Mouse (Mus musculus): Measurements from ENCODE around the gene Usp36.

Usp36 gene

DNA sequence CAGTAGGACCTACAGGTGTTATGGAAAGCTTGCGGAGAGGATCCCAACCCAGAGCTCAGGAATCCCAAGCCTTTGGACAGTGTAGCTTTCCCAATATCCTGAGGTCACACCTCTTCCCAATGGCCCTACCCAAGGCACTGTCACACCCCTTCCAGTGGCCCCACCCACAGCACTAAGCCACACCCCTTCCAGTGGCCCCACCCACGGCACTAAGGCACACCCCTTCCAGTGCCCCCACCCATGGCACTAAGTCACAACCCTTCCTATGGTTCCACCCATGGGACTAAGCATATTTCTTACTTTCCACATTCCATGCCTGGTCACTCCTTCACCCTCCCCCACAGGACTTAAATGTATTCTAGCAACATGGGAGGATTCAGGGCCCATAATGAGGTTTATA is 8.8 kb upstream of the Usp36 start:
- no peak for DNase-seq (ENCODE audit: low spot score)

DNA sequence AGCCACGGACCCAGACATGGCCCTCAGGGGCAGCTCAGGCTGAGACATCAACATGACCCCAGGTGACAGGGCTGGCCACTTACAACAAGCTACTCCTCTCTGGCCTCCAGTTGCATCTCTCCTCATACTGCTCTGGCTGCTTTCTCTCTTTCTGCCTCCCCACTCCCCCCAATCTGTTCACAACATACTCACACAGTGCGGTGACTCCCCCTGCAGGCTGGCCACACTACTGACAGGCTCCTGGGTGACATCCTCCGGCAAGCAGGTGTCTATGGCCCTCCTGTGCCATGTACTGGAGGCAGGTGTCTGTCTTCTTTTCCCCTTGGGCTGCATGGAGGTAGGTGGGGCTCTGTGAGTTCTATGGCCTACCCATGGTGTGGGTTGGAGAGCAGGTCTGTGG is 7.9 kb upstream of the Usp36 start:
- no peak for DNase-seq (ENCODE audit: low spot score)

DNA sequence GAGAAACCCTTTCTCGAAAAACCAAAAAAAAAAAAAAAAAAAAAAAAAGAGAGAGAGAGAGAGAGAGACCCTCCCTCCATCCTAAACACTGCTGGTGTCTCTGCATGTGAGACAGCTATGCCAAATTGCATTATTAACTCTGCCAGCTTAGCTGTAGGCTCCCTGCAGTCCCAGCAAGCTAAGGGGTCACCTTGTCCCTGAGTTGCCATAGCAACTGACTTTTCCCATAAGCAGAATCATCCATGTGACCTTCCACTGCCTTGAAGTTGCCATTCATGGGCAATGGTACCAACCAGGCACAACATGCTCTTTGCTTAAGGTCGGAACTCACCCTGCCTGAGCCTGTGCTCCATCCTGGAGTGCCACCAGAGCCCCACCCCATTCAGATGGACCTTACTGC is 5.0 kb upstream of the Usp36 start:
- no peak for DNase-seq (ENCODE audit: low spot score)

DNA sequence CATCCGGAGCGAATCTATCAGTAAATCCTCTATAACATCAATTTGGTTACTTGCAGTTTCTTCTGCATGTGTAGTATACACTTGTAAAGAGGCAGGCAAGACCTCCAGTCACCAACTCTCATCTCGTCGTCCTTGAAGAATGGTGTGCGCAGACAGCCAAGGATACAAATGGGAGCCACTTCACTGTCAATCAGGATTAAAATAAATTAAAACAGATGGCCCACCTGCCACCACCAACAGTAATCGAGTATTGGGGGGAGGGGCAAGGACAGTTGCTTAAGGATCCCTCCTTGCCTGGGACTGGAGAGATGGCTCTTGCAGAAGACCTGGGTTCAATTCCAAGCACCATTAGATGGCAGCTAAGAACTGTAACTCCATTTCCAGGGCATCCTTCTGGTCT is 2.6 kb upstream of the Usp36 start:
- DNase-seq (ENCODE audit: low spot score) = no peak

DNA sequence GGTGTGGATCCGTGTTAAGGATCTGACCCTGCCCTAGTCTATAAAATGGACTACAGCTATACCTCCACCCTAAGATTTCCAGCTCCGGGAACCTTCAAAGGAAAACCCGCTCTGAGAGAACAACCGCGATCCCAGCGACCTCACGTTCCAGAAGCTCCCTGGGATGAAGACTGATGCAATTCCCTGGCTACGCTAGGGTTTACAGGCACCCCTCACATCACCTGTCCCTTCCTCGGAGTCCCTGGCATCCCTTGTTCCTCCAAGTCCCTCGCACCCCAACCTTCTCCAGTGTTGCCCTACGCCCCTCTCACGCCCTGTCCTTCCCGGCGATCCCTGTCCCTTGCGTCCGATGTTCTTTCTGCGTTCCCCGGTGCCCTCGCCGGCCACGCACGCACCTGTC is 482 bp downstream of the Usp36 start:
- no peak for DNase-seq (ENCODE audit: low spot score)

DNA sequence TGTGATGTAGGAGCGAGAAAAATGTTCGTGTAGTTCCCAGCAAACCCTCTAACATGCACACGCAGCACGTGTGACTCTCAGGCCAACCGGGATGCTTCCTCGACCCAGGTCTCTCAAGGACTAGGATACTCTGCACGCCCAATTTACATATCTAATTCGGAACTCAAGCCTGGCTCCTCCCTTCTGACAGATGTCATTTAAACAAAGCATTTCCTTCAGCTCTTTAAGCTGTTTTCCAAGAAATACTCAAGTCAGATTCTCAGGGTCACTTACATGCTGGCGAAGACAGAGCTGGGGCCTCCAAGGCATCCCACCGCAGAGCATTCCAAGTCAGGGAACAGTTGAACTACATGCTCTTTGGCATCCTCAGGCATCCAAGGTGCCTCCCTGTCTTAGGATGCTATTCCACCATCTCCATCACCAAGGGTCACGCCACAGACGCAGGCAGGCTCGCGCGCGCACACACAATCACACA is 970 bp downstream of the Usp36 start:
- DNase-seq (ENCODE audit: low spot score) = no peak

DNA sequence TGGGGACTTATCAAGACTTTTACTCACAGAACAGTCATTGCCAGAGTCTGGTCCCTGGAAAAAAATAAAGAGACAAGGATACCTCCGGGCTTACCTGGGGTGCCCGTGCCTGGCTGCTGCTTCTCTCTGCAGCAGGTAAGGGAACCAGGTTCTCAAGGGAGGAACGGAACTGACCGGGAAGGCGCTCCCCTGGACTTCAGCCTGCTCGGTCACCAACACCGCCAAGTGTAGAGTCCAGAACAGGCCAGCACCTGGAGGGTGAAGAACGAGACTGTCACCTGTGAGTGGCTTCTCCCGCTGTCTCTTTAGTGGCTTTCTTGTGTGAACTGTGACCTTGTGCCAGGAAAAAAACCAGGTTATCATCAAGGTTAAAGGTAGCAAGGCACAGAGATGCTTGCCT is 2.5 kb downstream of the Usp36 start:
- no peak for DNase-seq (ENCODE audit: low spot score)

GRCm38 (mm10) chr11:118286434-118286833 is 3.6 kb downstream of the Usp36 start:
- no peak for DNase-seq (ENCODE audit: low spot score)

GRCm38 (mm10) chr11:118285791-118286190 is 4.3 kb downstream of the Usp36 start:
- DNase-seq (ENCODE audit: low spot score) = peak; percentile 62

- no peak for DNase-seq (ENCODE audit: low spot score)
Observed at GRCm38 (mm10) chr11:118280218-118280617, 9.8 kb downstream of the Usp36 start.

- no peak for DNase-seq (ENCODE audit: low spot score)
Observed at GRCm38 (mm10) chr11:118276328-118276727, 13.7 kb downstream of the Usp36 start.

DNA sequence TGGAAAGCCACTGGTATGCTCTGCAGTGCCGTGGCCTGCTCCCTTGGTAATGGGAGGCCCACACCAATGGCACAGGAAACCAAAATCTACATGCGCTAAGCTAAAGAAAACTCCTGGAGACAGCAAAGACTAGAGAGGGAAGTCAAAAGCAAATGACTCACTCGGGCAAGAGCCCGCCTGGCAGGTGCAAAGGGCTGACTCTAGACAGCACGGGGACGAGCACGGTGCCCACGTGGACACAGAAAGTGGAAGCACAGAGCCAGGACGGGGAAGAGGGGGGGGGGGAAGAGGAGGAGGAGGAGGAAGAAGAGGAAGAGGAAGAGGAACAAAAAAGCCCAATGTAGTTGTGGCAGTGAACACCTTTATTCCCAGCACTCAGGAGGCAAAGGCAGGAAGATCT is 15.0 kb downstream of the Usp36 start:
- no peak for DNase-seq (ENCODE audit: low spot score)

DNA sequence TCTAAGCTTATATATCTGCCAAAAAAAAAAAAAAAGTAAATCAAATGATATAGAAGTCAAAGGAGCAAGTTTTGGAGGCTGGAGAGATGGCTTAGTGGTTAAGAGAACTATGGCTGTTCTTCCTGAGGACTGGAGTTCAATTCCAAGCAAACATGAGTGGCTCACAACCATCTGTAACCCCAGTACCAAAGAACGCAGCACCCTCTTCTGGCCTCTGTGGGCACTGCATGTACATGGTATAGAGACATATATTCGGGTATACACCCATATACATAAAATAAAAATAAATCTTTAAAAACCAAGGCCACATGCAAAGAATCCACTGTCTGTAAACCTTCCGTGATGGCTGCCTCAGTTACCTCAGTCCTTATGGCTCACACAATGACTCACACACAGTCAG is 20.2 kb downstream of the Usp36 start:
- no peak for DNase-seq (ENCODE audit: low spot score)

DNA sequence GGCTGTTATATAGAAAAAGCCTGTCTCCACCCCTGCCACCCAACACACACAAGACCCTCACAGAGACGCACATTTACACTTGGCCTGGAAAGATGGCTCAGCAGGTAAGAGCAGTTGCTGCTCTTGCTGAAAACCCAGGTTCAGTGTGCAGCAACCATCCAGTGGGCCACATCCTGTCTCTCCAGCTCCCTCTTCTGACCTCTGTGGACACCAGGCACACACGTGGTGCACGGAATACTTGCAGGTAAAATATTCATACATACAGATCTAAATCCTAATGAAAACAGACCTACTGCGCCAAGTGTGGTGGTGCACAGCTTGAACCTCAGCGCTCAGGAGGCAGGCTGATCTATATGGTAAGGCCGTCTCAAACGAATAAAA is 23.4 kb downstream of the Usp36 start:
- no peak for DNase-seq (ENCODE audit: low spot score)

DNA sequence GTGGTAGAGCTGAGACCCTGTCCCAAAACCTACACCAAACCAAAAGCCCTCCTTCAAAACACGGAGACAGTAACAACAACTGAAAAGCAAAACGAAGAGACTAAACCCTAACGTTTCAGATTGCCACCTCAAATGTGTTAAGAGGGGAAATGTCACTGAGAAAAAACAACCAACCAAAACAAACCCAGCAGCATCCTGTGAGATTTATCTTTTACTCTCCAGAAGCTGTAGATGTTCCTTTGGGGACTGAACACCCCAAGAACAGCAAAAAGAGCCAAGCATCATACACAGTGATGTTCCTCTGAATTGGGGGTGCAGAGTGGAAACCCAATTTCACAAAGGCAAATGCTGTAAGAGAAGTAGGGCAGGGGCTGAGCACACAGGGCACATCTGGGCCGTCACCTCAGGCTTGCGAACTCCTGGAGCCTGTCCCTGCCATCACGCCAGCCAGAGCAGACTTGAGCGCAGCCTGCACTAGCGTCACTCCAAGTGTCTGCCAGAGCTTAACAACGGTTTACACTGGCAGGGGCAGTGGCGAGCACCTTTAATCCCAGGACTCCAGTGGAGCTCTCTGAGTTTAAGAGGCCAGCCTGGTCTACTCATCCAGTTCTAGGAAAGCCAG is 23.9 kb downstream of the Usp36 start:
- DNase-seq (ENCODE audit: low spot score) = no peak

- peak; percentile 22 for DNase-seq (ENCODE audit: low spot score)
Observed at GRCm38 (mm10) chr11:118265621-118266020, 24.4 kb downstream of the Usp36 start.

DNA sequence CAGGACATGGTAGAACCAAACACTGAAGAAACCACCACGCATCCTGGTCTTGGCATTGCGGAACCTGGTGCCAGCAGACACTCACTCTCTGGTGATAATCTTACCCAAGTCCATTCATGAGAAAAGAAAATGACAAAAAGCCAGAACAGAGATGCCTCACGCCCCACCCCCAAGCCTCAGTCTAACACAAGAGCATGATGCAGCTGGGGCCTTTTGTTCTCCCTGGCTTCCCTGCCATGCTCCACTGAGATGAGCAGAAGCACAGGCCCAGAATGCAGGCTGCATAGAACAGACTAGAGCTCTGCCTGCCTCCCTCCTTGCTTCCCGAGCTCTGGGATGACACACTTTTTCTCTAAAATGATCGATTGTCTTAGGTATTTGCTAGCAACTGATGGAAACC is 26.9 kb downstream of the Usp36 start:
- no peak for DNase-seq (ENCODE audit: low spot score)

DNA sequence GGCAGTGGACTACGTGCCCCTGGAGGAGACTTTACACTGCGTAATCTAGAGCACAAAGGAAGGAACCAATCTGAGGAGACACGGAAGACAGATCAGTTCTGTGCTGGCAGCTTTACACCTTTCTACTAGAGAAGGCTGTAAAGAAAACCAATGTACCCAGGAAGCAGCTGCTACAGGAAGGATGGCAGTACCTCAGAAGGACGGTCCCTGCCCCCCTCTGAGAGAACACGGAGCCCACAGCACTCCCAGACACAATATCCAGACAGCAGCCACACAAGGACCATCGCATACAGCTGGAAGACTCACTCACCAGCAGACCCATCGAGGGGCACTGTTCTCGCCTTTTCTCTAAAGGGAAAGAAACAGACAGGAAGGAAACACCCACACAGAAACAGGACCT is 30.0 kb downstream of the Usp36 start:
- no peak for DNase-seq (ENCODE audit: low spot score)

GRCm38 (mm10) chr11:118259580-118259979 is 30.5 kb downstream of the Usp36 start:
- no peak for DNase-seq (ENCODE audit: low spot score)

GRCm38 (mm10) chr11:118256371-118256770 is 33.7 kb downstream of the Usp36 start:
- no peak for DNase-seq (ENCODE audit: low spot score)

DNA sequence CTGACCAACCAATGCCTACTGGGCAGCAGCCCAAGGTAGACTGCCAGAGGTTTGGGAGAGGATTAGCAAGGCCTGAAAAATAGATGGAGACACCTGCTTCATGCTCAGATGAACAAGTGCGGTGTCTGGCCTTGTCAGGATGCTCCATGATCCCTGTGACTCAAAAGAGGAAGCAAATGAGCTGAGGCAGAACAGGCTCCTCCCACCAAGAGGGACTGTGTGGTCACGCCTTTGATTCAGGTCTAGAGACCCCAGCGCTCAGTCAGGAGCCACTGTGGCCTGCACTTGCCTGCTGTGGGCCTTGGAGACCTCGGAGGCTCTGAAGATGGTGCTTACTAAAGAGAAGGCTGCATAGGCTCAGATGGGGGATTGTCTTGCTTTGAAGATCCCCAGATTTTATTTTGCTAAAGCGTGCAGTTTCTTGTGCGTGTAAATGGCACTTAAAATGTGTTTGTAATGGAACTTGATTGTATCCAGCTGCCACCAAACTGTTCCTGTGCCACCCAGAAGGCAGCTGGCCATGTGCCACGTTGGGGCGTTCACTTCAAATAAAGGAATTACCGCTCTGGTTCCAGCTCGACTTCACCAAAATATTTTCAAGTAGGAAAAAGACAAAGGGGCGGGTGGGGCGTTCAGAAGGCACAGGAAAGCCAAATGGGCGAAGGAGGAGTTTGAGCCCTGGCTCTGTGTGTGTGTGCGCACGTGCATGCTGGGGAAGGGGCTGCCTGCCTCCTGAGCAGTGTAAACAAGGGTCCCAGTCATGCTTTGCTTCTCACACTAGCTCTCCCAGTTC is 35.7 kb downstream of the Usp36 start:
- DNase-seq (ENCODE audit: low spot score) = peak; percentile 78

DNA sequence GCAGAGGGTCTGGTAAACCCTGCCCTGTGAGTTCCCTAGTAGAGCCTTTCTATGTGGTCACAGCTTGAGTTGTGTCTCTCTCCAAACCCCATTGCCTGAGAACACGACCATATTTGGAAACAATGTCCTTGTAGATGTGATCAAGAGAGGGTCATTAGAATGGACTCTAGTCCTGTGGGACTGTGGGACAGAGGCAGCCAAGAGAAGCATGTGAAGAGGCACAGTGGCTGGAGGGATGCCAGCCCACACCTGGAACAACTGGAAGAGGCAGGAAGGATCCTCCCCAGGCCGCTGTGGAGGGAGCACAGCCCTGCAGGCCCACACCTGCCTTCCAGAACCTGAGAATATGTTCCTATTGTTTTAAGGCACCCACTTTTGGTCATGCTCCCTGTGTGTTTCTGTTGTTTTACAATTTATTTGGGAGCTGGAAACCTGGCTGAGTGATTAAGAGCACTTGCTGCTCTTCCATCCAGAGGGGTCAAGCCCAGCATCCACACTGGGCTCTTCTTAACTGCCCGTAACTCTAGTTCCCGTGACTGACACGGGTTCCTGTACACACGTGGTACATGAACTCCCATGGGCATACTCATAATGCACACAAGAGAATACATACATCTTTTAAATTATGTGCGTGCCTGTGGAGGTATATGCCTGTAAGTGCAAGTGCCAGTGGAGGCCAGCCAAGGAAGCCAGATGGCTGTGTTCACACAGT is 36.4 kb downstream of the Usp36 start:
- no peak for DNase-seq (ENCODE audit: low spot score)

- peak; percentile 58 for DNase-seq (ENCODE audit: low spot score)
Observed at GRCm38 (mm10) chr11:118249012-118249383, 41.0 kb downstream of the Usp36 start.
